Mouse (Mus musculus): ENCODE data around the gene AI464131.

Gene AI464131

GRCm38 (mm10) chr4:41504325-41504724, 1.4 kb upstream of the AI464131 start:
- no peak for DNase-seq

- DNase-seq, result no peak
Observed at GRCm38 (mm10) chr4:41502171-41502940, 520 bp downstream of the AI464131 start.

GRCm38 (mm10) chr4:41500787-41501186, 2.1 kb downstream of the AI464131 start:
- DNase-seq, result no peak

GRCm38 (mm10) chr4:41499619-41500018, 3.3 kb downstream of the AI464131 start:
- no peak for DNase-seq

- DNase-seq, result no peak
Observed at GRCm38 (mm10) chr4:41498921-41499391, 3.9 kb downstream of the AI464131 start.

- DNase-seq, result no peak
Observed at GRCm38 (mm10) chr4:41497995-41498845, 4.7 kb downstream of the AI464131 start.

- DNase-seq, result peak; percentile 38
Observed at GRCm38 (mm10) chr4:41497579-41497978, 5.3 kb downstream of the AI464131 start.

GRCm38 (mm10) chr4:41497046-41497445, 5.8 kb downstream of the AI464131 start:
- no peak for DNase-seq

- no peak for DNase-seq
Observed at GRCm38 (mm10) chr4:41495850-41496249, 7.0 kb downstream of the AI464131 start.

- DNase-seq, result no peak
Observed at GRCm38 (mm10) chr4:41495076-41495475, 7.8 kb downstream of the AI464131 start.

- peak; percentile 17 for DNase-seq
Observed at GRCm38 (mm10) chr4:41494378-41494777, 8.5 kb downstream of the AI464131 start.

GRCm38 (mm10) chr4:41493464-41494116, 9.3 kb downstream of the AI464131 start:
- DNase-seq, result no peak

- no peak for DNase-seq
Observed at GRCm38 (mm10) chr4:41492951-41493350, 9.9 kb downstream of the AI464131 start.

- peak; percentile 8 for DNase-seq
Observed at GRCm38 (mm10) chr4:41481601-41482017, 21.3 kb downstream of the AI464131 start.

- DNase-seq, result no peak
Observed at GRCm38 (mm10) chr4:41480254-41480653, 22.6 kb downstream of the AI464131 start.

GRCm38 (mm10) chr4:41479456-41479804, 23.4 kb downstream of the AI464131 start:
- no peak for DNase-seq

- no peak for DNase-seq
Observed at GRCm38 (mm10) chr4:41478751-41479455, 24.0 kb downstream of the AI464131 start.

- DNase-seq, result no peak
Observed at GRCm38 (mm10) chr4:41477648-41478160, 25.2 kb downstream of the AI464131 start.

GRCm38 (mm10) chr4:41471384-41471689, 31.5 kb downstream of the AI464131 start:
- DNase-seq, result no peak

GRCm38 (mm10) chr4:41470684-41471383, 32.0 kb downstream of the AI464131 start:
- no peak for DNase-seq

- no peak for DNase-seq
Observed at GRCm38 (mm10) chr4:41470051-41470683, 32.7 kb downstream of the AI464131 start.
